Mouse (Mus musculus) layer of hippocampus, adult 11-12 months (tissue): ENCODE data around the gene Hils1.
"Not testable (repeated sequence)": the region's sequence is repeated elsewhere in the genome, so short reads cannot be mapped to it uniquely, and the experiment has no call there.

Experiments
- DNase-seq: peaks from one replicate; pipeline ENCODE4 v3.0.0; 2022; ENCODE audit warnings: low spot score

Gene Hils1

DNA sequence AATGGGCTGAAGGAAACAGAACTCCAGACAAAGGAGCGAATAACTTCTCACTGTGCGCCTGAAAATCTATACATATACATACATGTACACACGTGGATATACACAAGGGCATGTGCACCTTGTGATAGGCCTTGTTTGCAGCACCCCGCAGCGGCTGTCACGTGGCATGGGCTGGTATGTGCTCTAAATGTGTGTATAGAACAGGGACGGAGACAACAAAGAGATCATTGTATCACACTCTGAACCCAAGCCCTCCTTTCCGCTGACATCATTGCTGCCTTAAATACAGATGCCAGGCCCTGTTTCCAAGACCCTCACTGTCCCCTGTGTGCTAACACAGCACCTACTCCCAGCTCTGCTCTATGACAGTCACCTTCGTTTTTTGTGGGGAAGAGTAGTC lies 12.3 kb upstream of the Hils1 start:
- no peak for DNase-seq

DNA sequence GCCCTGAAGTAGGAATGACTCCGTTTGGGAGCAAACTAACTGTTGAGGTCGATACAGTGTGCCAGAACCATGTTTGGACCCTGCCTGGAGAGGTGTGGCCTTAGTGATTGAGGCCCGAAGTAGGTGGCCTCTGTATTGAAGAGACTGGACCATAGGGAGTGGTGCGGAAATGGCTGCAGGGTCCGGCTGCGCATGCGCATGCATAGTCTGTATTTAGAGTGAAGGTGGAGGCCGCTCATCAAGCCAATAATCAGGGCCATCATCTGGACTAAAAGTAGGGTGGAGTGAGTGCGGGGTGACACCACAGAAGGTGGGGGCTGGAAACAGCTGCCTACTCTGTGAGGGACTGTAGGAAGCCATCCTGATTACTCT lies 9.7 kb upstream of the Hils1 start:
- no peak for DNase-seq

DNA sequence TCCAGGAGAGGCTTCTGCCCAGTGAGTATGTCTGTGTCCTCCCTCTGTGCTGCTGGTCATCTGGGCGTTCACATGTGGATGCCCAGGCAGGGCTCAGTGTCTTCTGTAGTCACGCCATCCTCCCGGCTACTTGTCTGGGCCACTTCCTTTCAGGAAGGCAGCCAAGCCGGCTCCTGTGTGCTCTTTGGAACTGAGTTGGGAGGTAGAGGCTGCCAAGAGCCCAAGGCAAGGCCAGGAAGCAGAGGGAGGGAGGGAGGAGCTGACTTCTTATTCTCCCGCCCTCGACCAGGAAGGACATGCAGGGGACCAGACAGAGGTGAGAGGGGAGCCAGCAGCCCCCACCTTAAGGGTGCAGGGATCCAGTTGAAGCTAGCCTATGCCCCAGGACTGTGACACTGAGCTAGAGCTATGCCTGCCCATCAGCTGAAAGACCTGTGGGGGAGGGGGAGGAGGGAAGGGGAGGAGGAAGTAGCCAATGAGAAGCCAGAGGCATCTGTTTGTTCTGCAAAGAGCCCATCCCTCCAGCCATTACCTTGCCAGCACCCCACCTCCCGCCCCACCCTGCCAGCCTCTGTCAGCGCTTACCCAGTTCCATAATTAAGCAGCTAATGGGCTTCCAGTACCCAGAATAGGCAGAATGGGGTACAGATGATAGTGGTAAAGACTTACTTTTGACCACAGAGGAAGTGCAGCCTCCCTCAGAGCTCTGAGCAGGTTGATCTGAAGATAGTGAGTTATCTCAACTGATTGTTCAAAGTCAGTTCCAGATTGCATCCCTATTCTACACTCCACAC lies 9.1 kb upstream of the Hils1 start:
- DNase-seq: peak; percentile 39

DNA sequence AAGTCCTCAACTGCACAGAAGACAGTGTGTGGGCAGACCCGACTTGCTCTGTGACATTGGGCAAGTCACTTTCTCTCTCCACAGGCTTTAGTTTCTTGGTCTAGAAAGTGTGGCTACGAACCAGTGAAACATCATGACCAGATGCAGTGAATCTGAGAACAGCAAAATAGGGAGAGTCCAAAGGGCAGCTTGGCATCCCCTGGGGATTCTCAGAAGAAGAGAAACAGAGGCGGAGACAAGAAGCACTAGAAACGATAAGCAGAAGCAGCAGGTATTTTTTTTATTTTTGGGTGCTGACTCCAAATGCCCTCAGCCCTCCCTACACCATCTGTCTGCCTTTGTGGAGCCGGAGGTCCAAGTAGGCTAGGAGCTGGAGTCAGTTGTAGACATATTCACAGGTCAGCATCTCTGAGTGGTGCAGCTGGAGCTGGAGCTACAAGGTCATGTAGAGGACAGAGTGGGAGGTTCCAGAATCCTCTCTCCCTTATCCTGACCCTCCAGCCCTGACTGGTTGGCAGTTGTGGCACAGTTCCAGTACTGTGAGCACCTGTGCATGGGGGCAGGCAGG lies 4.8 kb upstream of the Hils1 start:
- DNase-seq: no peak

DNA sequence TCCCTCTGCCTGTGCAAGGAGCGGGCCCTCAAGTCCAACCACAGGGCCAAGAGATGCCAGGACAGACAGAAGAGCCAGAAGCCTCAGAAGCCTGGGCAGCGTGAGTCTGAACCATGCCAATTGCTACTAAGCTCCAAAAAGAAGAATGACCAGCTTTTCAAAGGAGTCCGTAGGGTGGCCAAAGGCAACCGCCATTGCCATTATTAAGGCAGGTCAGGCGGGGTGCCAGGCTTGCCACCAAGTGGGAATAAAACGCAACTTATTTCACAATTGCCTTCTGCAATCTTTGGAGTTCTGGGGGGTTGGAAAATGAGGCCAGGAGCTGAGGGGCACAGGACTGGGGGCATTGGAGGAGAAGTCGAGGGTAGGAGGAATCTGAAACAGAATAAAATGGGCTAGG lies 794 bp downstream of the Hils1 start:
- DNase-seq: no peak

DNA sequence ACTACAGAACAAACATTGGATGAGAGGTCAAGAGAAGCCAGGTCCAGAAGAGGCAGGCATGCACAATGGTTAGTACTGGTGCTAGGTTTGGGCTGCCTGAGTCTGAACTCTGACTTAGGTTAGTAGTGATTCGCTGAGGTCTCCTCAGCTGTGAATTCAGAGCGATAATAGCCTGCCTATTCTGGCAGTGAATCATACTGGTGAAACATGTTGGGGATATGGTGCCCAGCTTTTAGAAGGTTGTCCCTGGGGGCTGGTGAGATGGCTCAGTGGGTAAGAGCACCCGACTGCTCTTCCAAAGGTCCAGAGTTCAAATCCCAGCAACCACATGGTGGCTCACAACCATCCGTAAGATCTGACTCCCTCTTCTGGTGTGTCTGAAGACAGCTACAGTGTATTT lies 2.3 kb downstream of the Hils1 start:
- DNase-seq: not testable (repeated sequence)

DNA sequence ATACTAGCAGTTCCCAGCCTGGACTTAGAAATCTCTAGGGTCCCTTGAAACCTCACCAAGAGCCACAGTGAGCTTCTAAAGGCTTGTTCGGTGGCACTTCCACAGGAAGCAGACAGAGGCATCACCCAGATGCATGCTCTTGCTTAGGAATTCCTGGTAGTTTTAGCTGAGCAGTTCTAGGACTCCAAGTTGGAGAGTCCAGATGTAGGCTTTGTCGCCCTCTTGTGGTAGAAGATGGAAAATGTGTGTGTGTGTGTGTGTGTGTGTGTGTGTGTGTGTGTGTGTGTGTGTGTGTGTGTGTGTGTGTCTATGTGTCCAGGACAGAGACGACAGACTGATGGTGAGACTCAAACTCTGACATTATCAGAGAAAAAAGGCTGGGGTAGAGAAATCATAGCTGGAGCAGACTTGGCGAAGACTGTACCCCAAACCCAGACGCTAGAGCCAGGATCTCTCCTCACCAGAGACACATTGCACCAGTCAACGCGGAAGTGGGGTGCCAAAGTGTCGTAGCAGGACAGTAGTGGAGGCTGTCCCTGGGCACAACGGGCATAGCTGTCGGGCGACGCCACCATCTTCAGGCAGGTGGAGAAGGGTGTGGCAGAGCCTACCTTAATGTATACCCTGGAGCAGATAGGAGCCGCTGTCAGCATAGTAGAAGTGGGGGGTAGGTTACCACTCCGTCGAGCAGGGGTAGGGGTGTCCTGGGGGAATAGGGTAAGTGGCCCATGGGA lies 3.0 kb downstream of the Hils1 start:
- peak; percentile 87 for DNase-seq

DNA sequence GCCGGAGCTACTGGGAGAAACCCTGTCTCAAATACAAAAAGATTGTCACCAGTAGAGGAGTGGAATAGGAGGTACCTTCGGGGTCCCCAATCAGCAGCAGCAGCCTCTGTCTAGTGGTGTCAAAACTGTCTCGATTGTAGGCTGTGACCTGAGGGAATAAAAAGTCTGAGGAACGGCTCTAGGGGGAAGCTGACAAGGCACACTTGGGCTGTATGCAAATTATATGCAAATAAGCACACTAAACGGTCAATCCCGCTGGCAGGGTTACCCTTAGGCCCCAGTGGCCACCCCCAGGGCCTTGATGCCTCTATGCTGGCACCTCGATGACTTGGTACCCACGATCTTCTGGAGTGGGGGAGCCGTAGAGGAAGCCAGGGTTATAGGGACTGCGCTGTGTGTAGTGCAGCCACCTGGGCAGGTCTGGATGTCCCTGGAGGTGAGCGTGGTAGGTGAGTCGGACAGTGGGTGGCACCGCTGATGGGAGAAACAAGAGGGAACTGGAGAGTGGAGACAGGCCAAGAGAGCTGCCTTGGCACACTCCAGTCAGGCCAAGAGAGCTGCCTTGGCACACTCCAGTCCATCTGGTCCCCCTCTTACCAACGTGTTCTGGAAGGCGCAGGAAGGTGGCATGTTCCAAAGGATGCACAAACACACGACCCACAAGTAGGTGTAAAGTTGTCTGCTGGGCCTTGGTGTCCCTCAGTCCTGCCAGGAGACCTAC lies 4.7 kb downstream of the Hils1 start:
- DNase-seq: no peak

DNA sequence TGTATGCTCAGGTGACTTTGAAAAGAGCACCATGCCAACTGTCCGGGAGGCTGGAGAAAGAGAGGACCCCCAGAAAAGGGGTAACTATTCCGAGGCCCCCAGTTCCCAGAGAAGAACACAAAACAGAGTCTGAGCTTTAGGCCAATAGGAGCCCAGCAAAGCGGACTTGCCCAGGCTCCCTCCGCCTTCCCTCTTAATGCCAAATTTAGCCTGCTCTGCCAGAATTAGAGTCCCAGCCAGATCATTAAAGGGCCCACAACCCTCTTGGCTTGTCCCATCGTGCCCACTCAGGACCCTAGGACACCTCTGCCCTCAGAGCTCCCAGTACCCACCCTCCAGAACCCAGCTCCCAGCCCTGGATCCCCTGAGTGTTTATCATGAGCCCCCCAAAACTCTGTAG lies 5.5 kb downstream of the Hils1 start:
- no peak for DNase-seq

DNA sequence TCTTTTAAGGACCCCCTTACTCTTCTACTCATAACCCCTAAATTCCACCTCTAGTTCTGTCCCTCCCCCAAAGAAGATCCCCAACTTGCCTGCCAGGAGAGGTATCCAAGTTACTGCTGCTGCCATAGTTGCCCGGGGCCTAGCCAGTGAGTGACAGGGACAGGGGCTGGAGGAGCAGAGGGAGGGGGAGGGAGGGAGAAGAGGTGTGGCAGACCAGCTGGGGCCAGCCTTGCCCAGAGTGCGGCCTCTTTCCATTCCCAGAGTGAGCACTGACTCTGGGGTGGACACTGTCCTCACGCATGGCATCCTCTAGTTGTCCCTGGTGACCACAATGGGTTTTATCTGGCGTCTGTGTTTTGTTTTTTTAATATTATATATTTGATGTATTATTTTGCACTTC lies 5.9 kb downstream of the Hils1 start:
- DNase-seq: no peak

DNA sequence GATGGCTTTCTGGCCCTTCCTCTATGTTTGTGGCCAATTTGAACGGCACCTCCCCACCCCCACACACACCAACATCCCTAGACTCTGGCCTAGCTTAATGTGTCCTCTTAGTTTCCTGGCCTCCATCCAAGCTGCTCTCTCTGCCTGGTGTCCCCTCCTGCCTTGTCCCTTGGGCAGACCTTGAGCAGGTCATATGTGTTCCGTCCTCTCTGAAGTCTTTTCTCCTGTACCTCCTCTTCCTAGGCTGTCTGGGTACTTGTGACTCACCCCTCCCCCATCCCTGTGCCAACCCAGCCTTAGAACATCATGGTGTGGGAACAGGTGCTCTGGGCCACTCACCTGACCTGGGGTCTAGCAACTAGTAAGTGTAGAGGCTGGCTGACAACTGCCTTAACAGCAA lies 7.6 kb downstream of the Hils1 start:
- DNase-seq: no peak

DNA sequence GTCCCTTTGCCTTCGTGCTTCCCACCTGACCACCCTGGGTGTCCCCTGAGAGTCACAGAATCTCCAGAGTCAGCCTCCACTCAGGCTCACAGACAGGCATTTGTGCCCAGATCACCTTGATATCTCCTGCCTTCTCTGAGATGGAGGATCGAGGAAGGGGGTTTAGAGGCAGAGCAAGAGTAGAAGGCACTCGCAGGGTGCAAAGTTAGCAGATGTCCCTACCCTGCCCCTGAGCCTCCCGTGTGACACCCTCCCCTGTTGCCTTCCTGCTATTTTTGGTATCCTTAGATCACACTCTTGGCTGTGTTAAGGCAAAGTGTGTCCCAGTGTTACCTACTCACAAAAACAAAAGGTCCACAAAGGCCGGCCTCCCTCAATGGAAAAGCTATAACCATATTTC lies 8.8 kb downstream of the Hils1 start, which contains the start of gene Sgca:
Gene Sgca (minus strand): TSS at position 129 of the 400 bp plus-strand sequence.
- DNase-seq: no peak

DNA sequence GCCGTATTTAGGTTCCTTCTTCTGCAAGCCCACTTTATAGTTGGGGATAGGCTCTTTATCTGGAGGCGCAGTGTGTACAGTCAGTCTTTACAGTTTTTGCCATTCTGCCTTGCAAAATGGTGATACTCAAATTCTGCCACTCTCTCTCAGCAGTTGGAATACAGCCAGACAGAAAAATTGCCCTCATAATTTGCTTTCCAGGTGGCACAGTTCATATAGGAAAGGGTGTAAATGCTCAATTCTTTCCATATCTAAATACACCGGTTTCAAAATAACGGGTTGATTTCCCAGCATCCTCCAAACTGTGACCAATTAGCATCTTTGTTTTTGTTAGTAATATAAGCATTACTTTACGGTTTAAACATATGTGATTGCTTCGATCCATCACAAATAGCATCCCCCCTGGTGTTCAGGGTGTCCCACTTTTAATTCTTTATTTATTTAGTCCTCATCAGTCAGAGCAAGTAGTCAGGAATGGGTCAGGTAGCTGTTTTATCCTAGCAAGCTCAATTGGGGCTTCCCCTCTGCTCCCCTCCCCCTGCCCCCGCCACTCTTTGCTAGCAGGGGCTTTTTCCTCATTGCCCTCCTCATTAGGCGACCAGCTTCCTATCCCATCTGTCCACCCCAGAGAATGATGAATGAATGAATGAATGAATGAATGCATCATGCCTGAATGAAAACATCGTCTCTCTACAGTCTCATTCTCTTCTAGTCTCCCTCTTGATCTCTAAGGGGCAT lies 11.0 kb downstream of the Hils1 start:
- no peak for DNase-seq

DNA sequence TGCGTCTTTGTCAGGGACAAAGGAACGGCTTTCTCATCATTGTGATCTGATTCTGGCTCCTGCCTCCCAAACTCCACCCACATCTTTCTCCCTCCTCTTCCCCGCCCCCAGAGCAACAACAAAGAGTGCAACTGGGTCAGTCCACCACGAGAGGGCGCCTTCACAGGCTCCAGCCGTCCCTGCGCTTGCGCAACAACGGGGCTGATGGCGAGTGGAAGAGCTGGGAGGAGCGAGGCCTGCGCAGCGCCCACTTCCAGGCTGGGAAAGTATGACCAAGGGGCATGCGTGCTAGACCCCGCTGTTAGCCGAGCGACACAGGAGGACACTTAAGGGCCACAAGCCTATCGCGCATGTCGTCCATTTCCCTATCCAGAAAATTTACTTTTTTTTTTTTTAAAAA lies 11.6 kb downstream of the Hils1 start:
- peak; percentile 96 for DNase-seq

DNA sequence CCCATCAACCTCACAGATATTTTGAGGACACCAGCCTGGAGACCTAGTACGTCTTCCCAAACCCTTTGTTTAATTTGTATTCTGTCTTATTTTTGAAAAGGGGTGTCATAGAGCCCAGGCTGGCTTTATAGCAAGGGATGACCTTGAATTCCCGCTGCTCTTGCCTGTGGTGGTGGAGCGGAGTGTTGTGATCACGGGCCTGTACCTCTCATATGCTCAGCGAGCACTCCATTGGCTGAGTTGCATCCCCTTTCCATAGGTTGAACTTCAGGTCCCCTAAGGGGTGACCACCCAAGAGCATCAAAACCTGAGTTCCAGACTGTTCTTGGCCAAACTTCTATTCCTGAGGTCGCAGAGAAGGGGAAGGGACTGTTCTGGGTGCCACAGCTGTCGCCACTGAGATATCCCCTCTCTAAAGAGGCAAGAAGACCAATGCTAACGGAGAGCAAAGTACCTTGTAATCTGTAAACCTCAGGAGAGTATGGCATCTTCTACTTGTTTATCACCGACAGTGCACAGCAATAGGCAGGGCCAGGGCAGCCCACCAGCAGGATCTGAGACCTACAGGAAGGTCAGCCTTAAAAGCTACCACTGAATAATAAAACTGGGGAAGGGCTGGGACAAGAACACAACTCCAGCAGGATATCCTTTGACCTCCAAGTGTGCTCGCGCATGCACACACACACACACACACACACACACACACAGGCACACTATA lies 12.2 kb downstream of the Hils1 start:
- DNase-seq: no peak

DNA sequence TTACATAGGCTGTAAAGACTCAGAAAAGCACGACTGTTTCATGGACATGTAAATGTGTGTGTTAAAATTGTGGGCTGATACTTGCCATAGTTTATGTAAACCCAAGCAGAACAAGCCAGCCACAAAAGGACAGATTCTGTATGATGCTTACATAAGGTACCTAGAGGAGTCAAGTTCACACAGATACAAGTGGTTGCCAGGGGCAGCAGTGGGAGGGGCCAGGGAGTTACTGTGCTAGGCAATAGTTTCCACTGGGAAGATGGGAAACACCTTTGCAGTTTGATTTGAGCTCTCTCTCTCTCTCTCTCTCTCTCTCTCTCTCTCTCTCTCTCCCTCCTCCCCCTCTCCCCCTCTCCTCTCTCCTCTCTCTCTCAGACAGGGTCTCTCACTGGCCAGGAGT lies 17.7 kb downstream of the Hils1 start:
- no peak for DNase-seq

DNA sequence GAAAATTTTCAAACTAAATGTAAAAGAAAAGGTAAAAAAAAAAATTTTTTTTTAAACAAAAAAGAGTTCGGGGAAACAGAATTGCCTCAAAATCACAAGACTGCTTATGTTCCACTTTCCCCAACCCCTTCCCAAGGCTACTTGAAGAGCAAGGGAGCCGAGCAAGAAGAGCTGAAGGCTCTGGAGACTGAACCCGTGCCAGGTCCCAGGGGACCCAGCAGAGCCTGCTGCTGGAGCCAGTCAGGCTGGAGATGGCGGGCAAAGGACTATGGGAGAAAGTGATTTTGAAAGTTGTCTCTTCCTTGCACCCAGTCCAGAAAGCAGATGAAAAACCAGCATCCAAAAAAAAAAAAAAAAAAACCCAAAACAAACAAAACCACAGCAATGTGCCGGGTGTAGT lies 18.4 kb downstream of the Hils1 start:
- no peak for DNase-seq

DNA sequence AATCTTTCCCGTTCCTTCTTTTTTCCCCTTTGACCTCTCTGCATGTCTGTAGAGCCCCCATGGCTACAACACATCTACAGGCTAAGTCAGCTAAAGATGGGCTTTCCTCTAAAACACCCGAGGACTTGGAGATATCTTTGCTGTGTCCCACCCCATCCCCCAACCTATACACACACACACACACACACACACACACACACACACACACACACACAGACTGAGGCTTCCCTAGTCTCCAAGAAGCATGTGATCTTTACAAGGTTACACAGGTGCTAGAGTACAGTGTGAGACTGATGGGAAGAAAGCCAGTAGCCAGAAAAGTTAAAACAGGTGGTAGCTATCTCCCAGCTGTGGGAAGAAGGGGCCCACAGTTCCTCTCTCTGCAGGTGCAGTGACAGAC lies 19.0 kb downstream of the Hils1 start:
- DNase-seq: no peak

DNA sequence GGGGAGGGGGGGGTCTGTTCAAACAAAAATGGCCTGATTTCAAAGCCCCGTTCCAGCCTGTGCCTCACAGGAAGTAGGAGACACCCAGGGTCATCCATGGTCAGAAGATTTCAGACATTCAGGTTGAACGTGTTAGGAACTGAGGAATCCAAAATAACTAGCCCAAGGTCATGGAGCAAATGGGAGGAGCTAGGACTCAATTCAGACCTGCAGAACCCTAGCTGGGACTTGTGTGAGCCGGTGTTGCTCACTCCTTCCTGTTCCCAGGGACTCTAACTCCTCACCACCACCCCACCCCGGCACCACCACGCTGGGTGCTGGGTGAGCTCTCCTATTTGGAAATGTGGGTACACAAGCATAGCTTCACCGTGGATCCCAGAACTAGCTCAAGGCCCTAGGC lies 19.9 kb downstream of the Hils1 start:
- no peak for DNase-seq

DNA sequence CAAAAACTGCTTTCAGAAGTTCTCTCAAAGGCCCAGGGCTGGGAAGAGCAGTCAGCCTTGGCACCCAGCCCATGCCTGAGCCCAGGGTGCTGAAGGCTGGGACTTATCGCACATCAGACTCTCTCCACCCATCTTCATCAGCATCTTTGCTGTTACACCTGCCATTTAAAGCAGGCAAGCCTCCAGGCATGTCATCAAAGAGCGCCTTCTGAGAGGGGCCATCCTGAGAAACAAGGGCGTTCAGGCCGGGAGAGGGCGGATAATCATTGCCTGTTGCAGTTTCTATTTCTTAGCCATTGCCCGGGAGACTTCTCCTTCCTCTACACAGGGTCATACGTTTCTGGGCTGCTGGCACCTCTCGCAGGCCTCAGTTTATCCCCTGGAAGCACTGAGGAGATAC lies 20.5 kb downstream of the Hils1 start:
- no peak for DNase-seq
